Mouse (Mus musculus) v-Abl transformed pro-B cells (cell line): ENCODE data around the gene Adat2.

Experiments
- in situ Hi-C, 2 experiments: fragments of 400-800 bp; cut with MboI; formaldehyde crosslinking; loops; one replicate each; pipeline ENCODE4 v1.15.1; 2025; ENCODE audit not compliant: unreplicated experiment in 2 of 2

Gene Adat2

GRCm38 (mm10) chr10:13552646-13553497, at the start of gene Adat2, which contains the start of gene Pex3:
TSS of gene Adat2 (plus strand) at chr10:13552894.
TSS of gene Pex3 (minus strand) at chr10:13553142.
- in situ Hi-C loops, result loop anchor here (5.0 to 25.0 kb wide), 8 partner anchors 116 to 1152 kb away; partner anchors contain the start of genes Hivep2 (in 2 of the 2), Ltv1 (in 1 of the 2), Nmbr (in 1 of the 2) and Vta1 (in 1 of the 2)

GRCm38 (mm10) chr10:13521857-13522256, 30.8 kb upstream of the Adat2 start:
- in situ Hi-C loops, result no loop called here

GRCm38 (mm10) chr10:13528155-13528554, 24.5 kb upstream of the Adat2 start:
- in situ Hi-C loops, result loop anchor here in 1 of 2 experiments (25.0 kb wide), 1 partner anchor 1159 kb away; no protein-coding TSS in a partner anchor

GRCm38 (mm10) chr10:13534751-13535150, 17.9 kb upstream of the Adat2 start:
- in situ Hi-C loops, result loop anchor here in 1 of 2 experiments (25.0 kb wide), 1 partner anchor 1153 kb away; no protein-coding TSS in a partner anchor

GRCm38 (mm10) chr10:13536706-13537105, 16.0 kb upstream of the Adat2 start:
- in situ Hi-C loops, result loop anchor here in 1 of 2 experiments (25.0 kb wide), 1 partner anchor 1151 kb away; no protein-coding TSS in a partner anchor

GRCm38 (mm10) chr10:13539769-13540333, 12.8 kb upstream of the Adat2 start:
- in situ Hi-C loops, result loop anchor here in 1 of 2 experiments (25.0 kb wide), 1 partner anchor 1147 kb away; no protein-coding TSS in a partner anchor

GRCm38 (mm10) chr10:13541721-13542120, 11.0 kb upstream of the Adat2 start:
- in situ Hi-C loops, result loop anchor here in 1 of 2 experiments (25.0 kb wide), 1 partner anchor 1146 kb away; no protein-coding TSS in a partner anchor

GRCm38 (mm10) chr10:13553498-13553985, 848 bp downstream of the Adat2 start:
- in situ Hi-C loops, result loop anchor here (5.0 to 25.0 kb wide), 8 partner anchors 116 to 1151 kb away; partner anchors contain the start of genes Hivep2 (in 2 of the 2), Ltv1 (in 1 of the 2), Nmbr (in 1 of the 2) and Vta1 (in 1 of the 2)

GRCm38 (mm10) chr10:13554316-13554715, 1.6 kb downstream of the Adat2 start:
- in situ Hi-C loops, result loop anchor here (5.0 to 25.0 kb wide), 8 partner anchors 117 to 1150 kb away; partner anchors contain the start of genes Hivep2 (in 2 of the 2), Ltv1 (in 1 of the 2), Nmbr (in 1 of the 2) and Vta1 (in 1 of the 2)

GRCm38 (mm10) chr10:13560014-13560674, 7.5 kb downstream of the Adat2 start:
- in situ Hi-C loops, result loop anchor here (5.0 to 25.0 kb wide), 6 partner anchors 402 to 825 kb away; partner anchors contain the start of gene Hivep2 (in 2 of the 2)

- in situ Hi-C loops, result loop anchor here (5.0 to 25.0 kb wide), 7 partner anchors 398 to 820 kb away; partner anchors contain the start of gene Hivep2 (in 2 of the 2)
Observed at GRCm38 (mm10) chr10:13564364-13565079, 11.8 kb downstream of the Adat2 start.

- in situ Hi-C loops, result loop anchor here (5.0 to 25.0 kb wide), 6 partner anchors 397 to 820 kb away; partner anchors contain the start of gene Hivep2 (in 2 of the 2)
Observed at GRCm38 (mm10) chr10:13565080-13565448, 12.4 kb downstream of the Adat2 start.

- in situ Hi-C loops, result loop anchor here (5.0 to 25.0 kb wide), 6 partner anchors 396 to 818 kb away; partner anchors contain the start of gene Hivep2 (in 2 of the 2)
Observed at GRCm38 (mm10) chr10:13566393-13566792, 13.7 kb downstream of the Adat2 start.

GRCm38 (mm10) chr10:13569818-13570217, 17.1 kb downstream of the Adat2 start:
- in situ Hi-C loops, result loop anchor here (5.0 to 25.0 kb wide), 6 partner anchors 392 to 815 kb away; partner anchors contain the start of gene Hivep2 (in 2 of the 2)

GRCm38 (mm10) chr10:13570697-13571538, 18.2 kb downstream of the Adat2 start:
- in situ Hi-C loops, result loop anchor here (25.0 kb wide), 2 partner anchors 391 to 484 kb away; partner anchors contain the start of gene Hivep2 (in 2 of the 2)

GRCm38 (mm10) chr10:13572003-13572402, 19.3 kb downstream of the Adat2 start:
- in situ Hi-C loops, result loop anchor here (25.0 kb wide), 2 partner anchors 390 to 485 kb away; partner anchors contain the start of gene Hivep2 (in 2 of the 2)

GRCm38 (mm10) chr10:13572410-13572809, 19.7 kb downstream of the Adat2 start:
- in situ Hi-C loops, result loop anchor here (25.0 kb wide), 2 partner anchors 390 to 485 kb away; partner anchors contain the start of gene Hivep2 (in 2 of the 2)

- in situ Hi-C loops, result no loop called here
Observed at GRCm38 (mm10) chr10:13577123-13577522, 24.4 kb downstream of the Adat2 start.
